Comparison of ENCODE assay signal across 10 mouse cellular contexts in genomic region chr2:26534616-26535015, GRCm38 (mm10). TPM values are rescaled to one million over a fixed set of nuclear protein-coding genes. Genes with fewer than 3 reads are reported as not detected.
DNase-seq lines count a peak whose midpoint lies in the region; ATAC-seq and TF ChIP-seq lines count a peak whose summit lies in the region.
"Had no signal": no experiment of that assay in that cellular context is flagged by ENCODE, and none has a peak within 500 bp of the region (broad histone marks: within the 10 kb centered on the region; RNA-seq: fewer than 3 reads in every experiment).

No protein-coding gene starts in this region.

- no peaks in the 10 kb centered on the region for H3K27me3 ChIP-seq in forebrain, embryonic 13.5 days
- no peaks in the 10 kb centered on the region for H3K27me3 ChIP-seq in forebrain, postnatal 0 days (ENCODE audit: insufficient read depth, low read length)
- H3K27me3 ChIP-seq in hindbrain, embryonic 13.5 days = no peaks in the 10 kb centered on the region
- H3K27me3 ChIP-seq: limb, embryonic 13.5 days had no signal

- intact Hi-C loops in gastrocnemius, postnatal 14 days (cut with DNase I; ENCODE audit: low total_unique reads) = no loop called here

- no peak for TF ChIP-seq CTCF in forebrain, postnatal 0 days (IDR thresholded peaks at IDR 0.05; ENCODE audit: low read depth)
- no peak for TF ChIP-seq CTCF in lung, adult 2 months (IDR thresholded peaks at IDR 0.05; ENCODE audit: insufficient read depth, low read length)

- H3K4me3 ChIP-seq in forebrain, embryonic 13.5 days = no peak overlapping the region
- H3K4me3 ChIP-seq in forebrain, postnatal 0 days (ENCODE audit: low read depth, low read length) = no peak overlapping the region
- no peak overlapping the region for H3K4me3 ChIP-seq in hindbrain, embryonic 13.5 days
- no peak overlapping the region for H3K4me3 ChIP-seq in lung, adult 2 months (replicated peaks; ENCODE audit: extremely low read depth, low read depth, low read length)
- H3K4me3 ChIP-seq: limb, embryonic 13.5 days had no signal

- no peak overlapping the region for H3K4me2 ChIP-seq in forebrain, embryonic 13.5 days
- H3K4me2 ChIP-seq in forebrain, postnatal 0 days (ENCODE audit: low read depth) = no peak overlapping the region
- no peak overlapping the region for H3K4me2 ChIP-seq in hindbrain, embryonic 13.5 days
- H3K4me2 ChIP-seq: limb, embryonic 13.5 days had no signal

- H3K4me1 ChIP-seq in forebrain, embryonic 13.5 days = peaks cover 47% of the 10 kb centered on the region
- no peaks in the 10 kb centered on the region for H3K4me1 ChIP-seq in forebrain, postnatal 0 days (ENCODE audit: insufficient read depth)
- peaks cover 48% of the 10 kb centered on the region for H3K4me1 ChIP-seq in hindbrain, embryonic 13.5 days (replicated peaks)
- peaks cover 11% of the 10 kb centered on the region for H3K4me1 ChIP-seq in lung, adult 2 months (ENCODE audit: control insufficient read depth, insufficient read depth, low read length)

- no peaks in the 10 kb centered on the region for H3K9me3 ChIP-seq in forebrain, embryonic 13.5 days (replicated peaks)
- H3K9me3 ChIP-seq in forebrain, postnatal 0 days (ENCODE audit: low read length) = no peaks in the 10 kb centered on the region
- H3K9me3 ChIP-seq in hindbrain, embryonic 13.5 days = no peaks in the 10 kb centered on the region
- H3K9me3 ChIP-seq: limb, embryonic 13.5 days had no signal

- DNase-seq in forebrain, postnatal 0 days = no peak
- peak; percentile 50 for DNase-seq in NIH3T3 (ENCODE audit: low read depth)
- peak; percentile 75 for DNase-seq in gastrocnemius, postnatal 14 days
- peak; percentile 67 for DNase-seq in lung, adult 2 months
- DNase-seq in frontal cortex, postnatal 25 days (ENCODE audit: low spot score in 2 of 2) = no peak
- no peak for DNase-seq in urinary bladder, adult 2 months (ENCODE audit: low spot score)

- no peak for TF ChIP-seq POLR2A in lung, adult 2 months (IDR thresholded peaks at IDR 0.05; ENCODE audit: borderline replicate concordance, extremely low read depth, low read depth, low read length)

- H3K36me3 ChIP-seq in forebrain, embryonic 13.5 days (ENCODE audit: poor library complexity, severe bottlenecking) = no peaks in the 10 kb centered on the region
- H3K36me3 ChIP-seq in forebrain, postnatal 0 days (ENCODE audit: insufficient read depth) = no peaks in the 10 kb centered on the region
- H3K36me3 ChIP-seq in hindbrain, embryonic 13.5 days = no peaks in the 10 kb centered on the region
- H3K36me3 ChIP-seq: limb, embryonic 13.5 days had no signal

- H3K9ac ChIP-seq in forebrain, embryonic 13.5 days = no peak overlapping the region
- no peak overlapping the region for H3K9ac ChIP-seq in forebrain, postnatal 0 days
- no peak overlapping the region for H3K9ac ChIP-seq in hindbrain, embryonic 13.5 days
- H3K9ac ChIP-seq: limb, embryonic 13.5 days had no signal

- ATAC-seq in forebrain, embryonic 13.5 days = no peak
- no peak for ATAC-seq in forebrain, postnatal 0 days
- 0 out of 2 replicates have a peak, but pooled peaks have one; percentile 26 for ATAC-seq in hindbrain, embryonic 13.5 days (ENCODE audit: low FRiP score)

- WGBS in forebrain, embryonic 13.5 days = 70% methylated on average over 2 of the region's 2 CpGs
- 63% methylated on average over 2 of the region's 2 CpGs for WGBS in forebrain, postnatal 0 days
- WGBS in hindbrain, embryonic 13.5 days = 36% methylated on average over 2 of the region's 2 CpGs
- 14% methylated on average over 2 of the region's 2 CpGs for WGBS in lung, adult 2 months

- peak overlapping the region; percentile 85; the same call in 1 of the 2 replicates for H3K27ac ChIP-seq in forebrain, embryonic 13.5 days
- H3K27ac ChIP-seq in forebrain, postnatal 0 days (ENCODE audit: low read depth, low read length) = no peak overlapping the region
- peak overlapping the region; percentile 85 for H3K27ac ChIP-seq in hindbrain, embryonic 13.5 days
- H3K27ac ChIP-seq: limb, embryonic 13.5 days had no signal

RNA-seq across cellular contexts. Expression of gene Notch1, which starts 18.2 kb away (rescaled TPM):
- 28.1 and 32.8 TPM in 2 replicates for polyA plus RNA-seq in forebrain, embryonic 13.5 days (2015; fragmentation: Nextera tagmentation; extraction: Ambion mirVana)
- 23.8 and 38.7 TPM in 2 replicates for total RNA-seq in forebrain, postnatal 0 days (2014; rRNA removed)
- polyA plus RNA-seq in forebrain, postnatal 0 days (2015; fragmentation: Nextera tagmentation; extraction: Ambion mirVana) = 5.0 and 6.8 TPM in 2 replicates
- total RNA-seq in gastrocnemius, postnatal 14 days (2021) = 10 to 100 TPM; 17.1 to 18.9 TPM
- polyA plus RNA-seq in hindbrain, embryonic 13.5 days (2015; fragmentation: Nextera tagmentation; extraction: Ambion mirVana) = 17.5 and 19.2 TPM in 2 replicates
- 108 and 124 TPM in 2 replicates for polyA plus RNA-seq in lung, adult 2 months (2012; rRNA removed)
- polyA plus RNA-seq in urinary bladder, adult 2 months (2012; rRNA removed) = 21.4 and 33.4 TPM in 2 replicates

RNA-seq across cellular contexts. Expression of gene Egfl7, which starts 45.2 kb away (rescaled TPM):
- polyA plus RNA-seq in forebrain, embryonic 13.5 days (2015; fragmentation: Nextera tagmentation; extraction: Ambion mirVana) = 50.2 and 55.8 TPM in 2 replicates
- 63.9 and 64.6 TPM in 2 replicates for total RNA-seq in forebrain, postnatal 0 days (2014; rRNA removed)
- 52.8 and 67.3 TPM in 2 replicates for polyA plus RNA-seq in forebrain, postnatal 0 days (2015; fragmentation: Nextera tagmentation; extraction: Ambion mirVana)
- total RNA-seq in gastrocnemius, postnatal 14 days (2021) = 100 to 1,000 TPM in 1 of 2 experiments, 10 to 100 TPM in 1; 64.1 to 106 TPM
- 72.2 and 78.9 TPM in 2 replicates for polyA plus RNA-seq in hindbrain, embryonic 13.5 days (2015; fragmentation: Nextera tagmentation; extraction: Ambion mirVana)
- 1,942 and 2,032 TPM in 2 replicates for polyA plus RNA-seq in lung, adult 2 months (2012; rRNA removed)
- polyA plus RNA-seq in urinary bladder, adult 2 months (2012; rRNA removed) = 155 and 208 TPM in 2 replicates

RNA-seq across cellular contexts. Expression of gene Gm20532, which starts 51.8 kb away (rescaled TPM):
- polyA plus RNA-seq in forebrain, embryonic 13.5 days (2015; fragmentation: Nextera tagmentation; extraction: Ambion mirVana) = not detected in 2 replicates
- total RNA-seq in forebrain, postnatal 0 days (2014; rRNA removed) = not detected in 2 replicates
- polyA plus RNA-seq in forebrain, postnatal 0 days (2015; fragmentation: Nextera tagmentation; extraction: Ambion mirVana) = not detected in 2 replicates
- not detected for total RNA-seq in gastrocnemius, postnatal 14 days (2021)
- not detected in 2 replicates for polyA plus RNA-seq in hindbrain, embryonic 13.5 days (2015; fragmentation: Nextera tagmentation; extraction: Ambion mirVana)
- polyA plus RNA-seq in lung, adult 2 months (2012; rRNA removed) = not detected in 2 replicates
- not detected in 2 replicates for polyA plus RNA-seq in urinary bladder, adult 2 months (2012; rRNA removed)
- polyA plus RNA-seq: limb, embryonic 13.5 days; stomach, embryonic 14.5 days had no signal

Comparison
In these comparisons a context has a peak if more than half of its experiments do, and no peak if none do; other contexts are left out.
1. DNase-seq: peak in NIH3T3 (single experiment), gastrocnemius, postnatal 14 days (single experiment) and lung, adult 2 months (single experiment); none in forebrain, postnatal 0 days (single experiment), frontal cortex, postnatal 25 days (0 of 2) and urinary bladder, adult 2 months (single experiment).